Mouse (Mus musculus) liver (tissue): ENCODE results near the gene Slc29a4.
A peak's percentile ranks its signal among the peaks of the same experiment; 100 is the strongest.

Experiments used
- DNase-seq: peaks from one replicate; pipeline ENCODE4 v3.0.0-alpha.2; 2020; ENCODE audit warnings: mixed read lengths

Slc29a4 gene

GRCm38 (mm10) chr5:142747026-142747629 is 54.8 kb downstream of the Slc29a4 start:
- DNase-seq, result no peak

- no peak for DNase-seq
Observed at GRCm38 (mm10) chr5:142750173-142750572, 57.9 kb downstream of the Slc29a4 start.

GRCm38 (mm10) chr5:142752241-142752640 is 59.9 kb downstream of the Slc29a4 start:
- DNase-seq, result no peak

- DNase-seq, result no peak
Observed at GRCm38 (mm10) chr5:142759786-142760185, 67.5 kb downstream of the Slc29a4 start.

GRCm38 (mm10) chr5:142761326-142761983 is 69.1 kb downstream of the Slc29a4 start:
- no peak for DNase-seq

GRCm38 (mm10) chr5:142762082-142762807 is 69.9 kb downstream of the Slc29a4 start:
- no peak for DNase-seq

- DNase-seq, result no peak
Observed at GRCm38 (mm10) chr5:142764306-142764705, 72.0 kb downstream of the Slc29a4 start.

- DNase-seq, result no peak
Observed at GRCm38 (mm10) chr5:142764889-142765288, 72.6 kb downstream of the Slc29a4 start.

GRCm38 (mm10) chr5:142766708-142767107 is 74.4 kb downstream of the Slc29a4 start:
- DNase-seq, result no peak

- DNase-seq, result peak; percentile 58
Observed at GRCm38 (mm10) chr5:142767937-142768336, 75.6 kb downstream of the Slc29a4 start.

GRCm38 (mm10) chr5:142768352-142769267 is 76.3 kb downstream of the Slc29a4 start:
- DNase-seq, result no peak

- no peak for DNase-seq
Observed at GRCm38 (mm10) chr5:142769641-142770040, 77.3 kb downstream of the Slc29a4 start.

GRCm38 (mm10) chr5:142771034-142771433 is 78.7 kb downstream of the Slc29a4 start:
- no peak for DNase-seq

- peak; percentile 69 for DNase-seq
Observed at GRCm38 (mm10) chr5:142771964-142772363, 79.7 kb downstream of the Slc29a4 start.
